Mouse (Mus musculus): ENCODE results near the gene Ephx4.

DNA sequence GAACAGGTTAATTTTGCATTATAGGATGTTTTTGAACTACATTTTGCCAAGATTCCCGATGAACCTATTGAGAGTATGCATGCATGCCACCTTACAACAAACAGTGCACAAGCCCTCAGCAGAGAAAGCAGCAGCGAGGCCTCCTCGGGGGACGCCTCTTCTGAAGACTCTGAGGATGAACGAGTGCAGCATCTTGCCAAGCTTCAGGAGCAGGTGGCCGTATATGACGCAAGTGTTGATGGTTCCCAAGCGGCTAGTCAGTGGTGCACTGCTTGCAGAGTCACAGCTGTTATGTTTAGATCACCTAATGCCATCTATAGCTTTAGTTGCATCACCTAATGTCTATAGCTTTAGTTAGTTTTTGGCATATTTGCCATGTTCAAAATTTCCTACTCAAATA, 44.8 kb upstream of the Ephx4 start:
- TF ChIP-seq CTCF (IDR thresholded peaks at IDR 0.05; ENCODE audit: low read depth) (no peak), EP300 (optimal IDR thresholded peaks at IDR 0.05) (no peak)
